Mouse (Mus musculus): ENCODE data around the gene Ssh2.

DNA sequence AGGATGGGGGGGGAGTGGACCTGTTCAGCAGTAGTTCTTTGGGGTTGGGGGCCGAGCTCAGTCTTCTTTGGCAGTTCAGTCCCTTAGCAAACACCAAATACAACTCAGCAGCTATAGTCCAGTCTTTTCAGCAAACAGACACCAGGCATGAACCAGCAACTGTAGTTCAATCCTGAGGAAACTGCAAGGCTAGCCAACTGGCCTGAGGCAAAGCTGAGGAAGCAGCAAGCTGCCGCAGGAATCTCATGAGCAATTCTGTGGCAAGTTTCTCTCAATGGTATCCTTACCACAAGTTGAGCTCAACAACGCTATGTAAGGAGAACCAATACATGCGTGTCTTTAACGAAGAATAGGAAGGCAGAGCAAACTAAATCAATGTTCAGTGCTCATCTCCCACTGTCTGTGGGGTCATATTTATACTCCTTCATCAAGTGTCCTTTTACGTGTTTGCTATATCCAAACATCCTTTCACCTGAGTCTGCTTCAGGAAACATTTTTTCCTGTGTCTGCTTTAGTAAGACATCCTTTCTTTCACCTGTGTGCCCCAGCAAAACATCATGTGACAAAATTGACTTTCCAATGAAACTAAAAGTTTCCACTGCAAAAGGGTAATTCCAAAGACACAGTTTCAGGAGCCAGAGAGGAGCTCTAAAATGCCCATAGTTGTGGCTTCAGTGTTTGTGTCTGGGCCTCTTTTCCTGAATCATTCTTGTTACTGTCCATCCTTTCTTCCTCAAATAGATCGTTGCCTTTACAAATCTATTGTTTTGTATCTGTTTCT, 24.6 kb downstream of the Ssh2 start:
- no peak for TF ChIP-seq CTCF (conservative IDR thresholded peaks at IDR 0.05; ENCODE audit: insufficient read depth, insufficient read length, low read depth, low read length)
- no peak for TF ChIP-seq POLR2A (IDR thresholded peaks at IDR 0.05; ENCODE audit: low read depth, low read length)

All from kidney, adult 2 months (tissue).